Mouse (Mus musculus) common myeloid progenitor, adult 5-6 weeks (primary cell): ENCODE data around the gene Msrb3. TPM values are rescaled to one million over a fixed set of nuclear protein-coding genes. Genes with fewer than 3 reads are reported as not detected.
A peak's percentile ranks its signal among the peaks of the same experiment; 100 is the strongest.

Experiments
- ATAC-seq: replicated peaks from 2 replicates; pipeline ENCODE4 v1.8.0; 2016; ENCODE audit warnings: low read depth, mild to moderate bottlenecking, moderate TSS enrichment, inconsistent platforms; ENCODE audit not compliant: poor library complexity, severe bottlenecking
- total RNA-seq: library from RNA; stranded (forward); fragments of 200-1000, 187-1606 nt; gene quantifications from 2 replicates; pipeline ENCODE4 v1.2.3, GENCODE M21; 2017

Msrb3 gene
- total RNA-seq, 1 experiment from 2014 or later, result 4.8 TPM

DNA sequence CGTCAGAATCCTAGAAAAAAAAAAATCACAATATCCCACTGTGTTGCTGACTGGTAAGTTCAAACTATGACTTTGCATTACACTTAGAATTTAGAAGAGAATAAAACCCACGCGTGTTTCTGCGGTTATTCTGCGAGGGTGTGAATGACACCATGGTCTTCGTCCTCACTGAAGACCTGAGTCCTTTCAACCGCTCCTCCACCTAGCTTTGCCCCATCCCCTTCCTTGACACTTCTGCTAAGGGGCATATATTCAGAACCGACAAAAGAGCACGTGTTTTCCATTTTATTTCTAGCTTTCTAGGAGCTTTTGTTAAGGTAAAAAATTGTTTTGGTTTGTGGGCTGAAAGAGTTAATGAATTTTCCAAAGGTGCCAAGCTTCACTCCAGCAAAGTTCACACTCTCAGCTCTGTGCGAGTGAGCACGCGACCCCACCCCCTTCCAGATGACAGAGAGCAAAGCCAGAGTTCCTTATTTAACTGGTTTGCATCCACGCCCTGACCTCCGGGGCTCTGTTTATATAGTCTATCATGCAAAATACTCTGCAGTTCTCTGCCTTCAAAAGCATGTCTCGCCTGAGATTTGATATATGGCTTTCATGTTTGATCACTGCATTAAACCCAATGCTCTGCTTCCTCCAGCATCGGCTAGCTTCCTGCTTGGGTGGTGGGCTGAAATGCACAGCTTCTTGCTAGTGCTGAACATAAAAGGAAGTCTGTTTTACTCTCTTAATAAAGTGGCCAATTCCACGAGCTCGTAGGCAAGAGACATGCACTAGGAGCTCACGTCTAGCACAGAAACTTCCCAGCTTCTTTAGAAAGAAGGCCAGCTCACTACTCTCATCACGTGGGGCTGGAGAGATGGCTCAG, 77.2 kb downstream of the Msrb3 start:
- ATAC-seq, result peak; percentile 56

- ATAC-seq, result no peak
Observed at GRCm38 (mm10) chr10:120820781-120821300, 78.1 kb downstream of the Msrb3 start.

DNA sequence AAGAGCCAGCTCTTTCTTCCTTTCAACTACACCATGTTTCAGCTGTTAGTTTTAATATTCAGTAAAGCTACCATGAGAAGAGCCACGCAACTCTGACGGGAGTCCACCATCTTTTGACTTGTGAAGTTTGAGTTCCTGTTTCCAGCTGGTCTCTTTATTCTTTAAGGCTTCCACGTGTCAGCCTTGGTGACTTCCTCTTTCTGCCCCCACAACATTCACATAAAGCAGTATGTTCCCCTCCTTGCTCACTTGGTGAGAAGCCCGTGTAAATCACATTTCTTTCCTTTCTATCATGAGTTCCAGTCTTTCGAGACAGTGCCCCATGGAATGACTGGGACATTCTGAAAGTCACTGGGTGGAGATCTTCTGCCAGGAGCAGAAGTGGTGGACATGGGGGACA, 83.6 kb downstream of the Msrb3 start:
- peak; percentile 88 for ATAC-seq

- peak; percentile 48 for ATAC-seq
Observed at GRCm38 (mm10) chr10:120811796-120812443, 87.0 kb downstream of the Msrb3 start.

DNA sequence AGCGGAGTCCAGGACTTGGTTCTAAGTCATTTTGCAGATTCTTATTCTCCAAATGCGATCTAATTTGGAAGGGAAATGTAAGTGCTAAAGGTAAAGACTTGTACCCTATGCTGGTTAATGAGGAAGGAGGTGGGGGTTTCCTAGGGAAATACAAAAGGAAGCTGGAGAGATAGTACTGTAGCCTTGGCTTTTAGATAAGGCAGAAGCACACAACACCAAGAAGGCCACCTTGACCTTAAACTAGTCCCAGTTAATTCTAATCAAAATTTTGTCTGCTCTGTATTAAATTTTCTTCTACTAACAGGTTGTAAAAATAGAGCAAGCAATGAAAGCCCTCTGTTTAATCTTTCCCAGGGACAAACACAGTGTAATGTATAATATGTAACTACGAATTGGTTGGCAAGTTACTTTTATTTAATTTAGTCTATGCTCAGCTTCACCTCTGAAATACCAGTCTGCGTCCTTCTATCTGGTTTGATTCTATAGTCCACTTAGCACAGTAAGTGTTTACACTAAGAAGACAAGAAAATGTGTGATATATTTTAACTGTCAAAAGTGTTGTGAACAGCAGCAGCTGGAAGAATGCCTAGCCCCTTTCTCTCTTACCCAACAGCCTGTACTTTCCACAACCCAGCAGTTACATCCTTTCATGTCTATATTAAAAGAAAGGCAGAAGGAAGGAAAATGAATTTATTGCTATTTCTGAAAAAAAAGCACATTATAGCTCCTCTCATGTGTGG, 87.9 kb downstream of the Msrb3 start:
- no peak for ATAC-seq

GRCm38 (mm10) chr10:120810053-120810696, 88.7 kb downstream of the Msrb3 start:
- no peak for ATAC-seq

DNA sequence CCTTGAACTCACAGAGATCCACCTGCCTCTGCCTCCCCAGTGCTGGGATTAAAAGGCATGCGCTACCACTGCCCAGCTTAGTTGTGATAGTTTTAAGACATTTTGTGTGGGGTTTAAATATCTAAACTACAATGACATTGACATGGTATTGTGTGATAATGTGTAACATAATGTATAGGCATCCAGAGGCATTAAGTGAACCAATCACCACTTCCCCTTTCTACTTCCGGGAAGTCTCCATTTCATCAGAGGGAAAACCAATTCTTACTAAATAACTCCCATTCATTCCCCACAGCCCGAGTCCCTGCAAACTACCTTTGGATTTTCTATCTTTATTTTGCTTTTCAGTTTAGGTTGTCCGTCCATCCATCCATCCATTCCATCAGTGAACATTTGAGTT, 90.7 kb downstream of the Msrb3 start:
- 0 out of 2 replicates have a peak, but pooled peaks have one; percentile 31 for ATAC-seq

DNA sequence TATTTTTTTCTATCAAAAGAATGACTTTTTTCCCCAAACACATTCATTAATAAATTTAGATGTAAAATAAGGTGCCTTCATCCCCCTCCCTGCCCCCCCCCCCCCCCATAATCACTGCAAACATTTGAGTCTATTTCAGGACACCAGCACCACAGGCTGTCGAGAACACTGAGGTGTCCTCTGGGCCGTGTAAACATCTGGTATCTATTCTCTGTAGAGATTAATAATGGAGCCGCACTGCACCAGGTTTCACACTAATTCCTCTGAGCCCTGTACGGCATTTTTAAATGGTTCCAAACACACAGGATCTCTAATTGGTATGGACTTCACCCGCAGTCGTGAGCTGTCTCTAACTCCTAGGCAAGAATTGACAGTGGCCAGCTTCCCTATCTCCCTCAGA, 97.8 kb downstream of the Msrb3 start:
- ATAC-seq, result no peak

DNA sequence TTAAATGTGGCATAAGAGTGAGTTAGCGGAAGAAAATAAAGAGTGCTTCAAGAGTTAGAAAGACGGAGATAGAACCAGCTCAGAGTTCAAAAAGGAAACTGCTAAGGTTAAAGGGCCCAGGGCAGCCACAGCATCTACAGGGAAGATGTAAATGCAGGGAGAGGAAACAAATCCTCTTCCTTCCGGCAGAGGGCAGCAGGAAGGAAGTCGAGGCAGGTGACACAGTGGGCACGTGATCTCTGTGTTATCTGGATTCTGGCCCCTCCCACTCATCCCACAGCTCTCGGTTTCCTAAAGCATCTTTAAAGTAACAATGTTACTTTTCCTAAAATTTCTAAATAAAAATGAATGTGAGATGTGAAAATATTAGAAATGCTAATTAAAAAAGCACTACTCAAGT, 99.4 kb downstream of the Msrb3 start:
- ATAC-seq, result no peak

- ATAC-seq, result peak; percentile 62; the same call in 1 of the 2 replicates
Observed at GRCm38 (mm10) chr10:120796749-120797148, 102.2 kb downstream of the Msrb3 start.

- no peak for ATAC-seq
Observed at GRCm38 (mm10) chr10:120794391-120794817, 104.5 kb downstream of the Msrb3 start.

DNA sequence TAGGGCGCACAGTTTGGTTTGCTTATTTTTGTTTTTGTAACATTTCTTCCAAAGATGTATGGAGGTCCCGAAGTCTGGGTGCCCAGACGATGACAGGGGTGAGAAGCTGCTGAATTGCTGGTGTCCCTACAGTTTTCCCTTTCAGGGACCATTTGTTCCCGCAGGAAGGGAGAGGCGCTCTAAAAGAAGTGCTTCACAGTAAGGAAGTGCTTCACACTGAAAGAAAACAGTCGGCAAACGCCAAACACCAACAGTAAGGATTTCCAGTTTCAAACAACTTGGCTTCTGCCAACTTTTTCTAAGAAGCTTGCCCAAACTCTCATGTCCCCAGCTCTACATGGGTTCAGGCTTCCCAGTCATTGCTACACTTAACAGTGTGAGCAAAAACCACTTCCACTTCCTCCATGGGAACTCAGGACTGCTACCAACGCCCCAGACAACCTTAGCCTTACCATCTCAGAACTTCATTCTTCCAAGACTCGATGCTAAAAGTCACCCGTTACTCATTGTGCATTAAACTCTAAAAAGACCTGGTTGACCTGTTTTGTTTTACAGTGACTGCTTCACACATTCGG, 106.6 kb downstream of the Msrb3 start:
- ATAC-seq, result peak; percentile 77

DNA sequence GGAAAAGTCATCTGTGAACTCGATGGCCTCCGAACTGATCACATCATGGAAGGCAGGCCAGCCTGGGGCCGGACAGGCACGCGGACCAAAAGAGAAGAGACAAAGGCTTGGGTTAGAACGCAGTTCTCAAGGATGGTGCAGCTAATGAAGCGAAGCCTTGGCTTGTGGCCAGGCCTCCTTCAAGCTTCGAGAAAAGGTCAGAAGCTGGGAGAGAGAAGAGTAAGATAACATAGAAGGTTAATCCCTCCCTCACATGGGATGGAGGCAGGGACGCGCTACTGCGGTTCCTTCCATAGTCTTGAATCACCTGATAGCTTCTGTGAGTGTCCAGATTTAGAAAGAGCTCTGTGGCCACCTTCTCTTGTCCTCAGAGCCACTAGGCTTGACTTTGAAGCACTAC, 107.5 kb downstream of the Msrb3 start:
- no peak for ATAC-seq

DNA sequence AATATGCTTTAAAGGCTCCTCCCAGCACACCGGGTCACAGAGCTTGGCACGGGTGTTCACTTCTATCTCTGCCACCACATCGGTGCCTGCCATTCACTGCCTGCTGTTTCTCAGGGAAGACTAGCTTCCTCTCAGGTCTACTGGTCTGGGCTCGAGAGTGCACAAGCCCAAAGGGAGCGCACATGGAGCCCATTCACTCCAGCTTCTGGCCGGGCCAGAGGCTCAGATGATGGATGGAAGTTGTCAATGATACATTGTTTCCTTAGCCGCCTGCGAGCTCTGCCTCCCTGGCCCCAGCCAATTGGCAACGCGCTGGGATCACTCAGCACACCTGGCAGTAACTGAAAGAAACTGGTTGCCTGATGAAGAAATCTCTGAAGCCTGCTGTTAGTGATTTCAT, 111.7 kb downstream of the Msrb3 start:
- no peak for ATAC-seq

DNA sequence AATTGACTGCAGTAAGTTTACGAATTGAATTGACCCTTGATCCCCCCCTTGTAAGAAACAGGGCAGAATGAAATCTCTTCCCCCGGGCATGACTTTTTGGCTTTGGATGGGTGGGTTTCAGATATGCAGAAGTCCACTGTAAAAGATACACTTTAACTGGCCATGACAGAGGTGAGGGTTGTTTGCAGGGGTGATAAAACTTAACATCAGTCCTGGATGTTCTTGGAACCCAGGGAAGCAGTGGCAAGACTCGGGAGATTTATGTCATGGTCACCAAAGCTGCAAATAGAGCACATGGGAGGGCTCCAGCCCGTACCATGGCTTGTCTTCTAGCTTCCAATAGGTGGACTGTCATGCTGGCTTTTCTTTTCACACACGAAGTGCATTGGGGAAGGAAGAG, 114.4 kb downstream of the Msrb3 start:
- no peak for ATAC-seq

- ATAC-seq, result no peak
Observed at GRCm38 (mm10) chr10:120783393-120783792, 115.5 kb downstream of the Msrb3 start.

DNA sequence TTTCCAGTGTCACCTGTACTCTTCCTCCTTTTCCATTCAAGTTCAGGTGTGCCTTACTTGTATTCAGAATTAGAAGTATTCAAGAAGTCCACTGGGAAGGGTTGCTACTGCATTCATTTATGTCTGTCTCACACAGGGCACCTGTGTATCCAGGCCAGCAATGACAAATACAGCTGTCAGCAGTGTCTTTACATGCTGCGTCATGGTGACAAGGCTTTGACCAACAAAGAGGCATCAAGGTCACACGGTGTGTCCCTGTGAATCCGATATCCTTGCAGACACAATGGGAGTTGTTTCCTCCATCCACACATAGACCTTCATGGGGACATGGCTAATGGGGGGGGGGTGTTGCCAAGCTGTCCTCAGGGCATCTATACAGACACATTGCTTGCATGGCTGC, 121.4 kb downstream of the Msrb3 start:
- ATAC-seq, result no peak

DNA sequence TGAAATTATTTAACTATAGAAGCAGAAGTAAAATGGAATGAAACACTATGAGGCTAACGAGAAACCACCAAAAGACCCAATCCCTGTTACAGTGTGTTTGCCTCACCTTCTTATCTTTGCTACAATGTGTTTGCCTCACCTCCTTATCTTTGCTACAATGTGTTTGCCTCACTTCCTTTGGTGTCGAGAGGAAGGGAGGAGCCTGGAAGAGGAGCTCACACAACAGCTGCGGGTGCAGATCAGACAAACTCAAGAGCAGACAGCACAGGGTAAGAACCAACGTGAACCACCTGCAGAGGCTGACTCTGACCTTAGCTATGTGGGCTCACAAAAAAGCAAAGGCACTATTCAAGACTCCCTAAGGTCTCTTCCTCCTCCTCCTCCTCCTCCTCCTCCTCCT, 123.5 kb downstream of the Msrb3 start:
- peak; percentile 96 for ATAC-seq

DNA sequence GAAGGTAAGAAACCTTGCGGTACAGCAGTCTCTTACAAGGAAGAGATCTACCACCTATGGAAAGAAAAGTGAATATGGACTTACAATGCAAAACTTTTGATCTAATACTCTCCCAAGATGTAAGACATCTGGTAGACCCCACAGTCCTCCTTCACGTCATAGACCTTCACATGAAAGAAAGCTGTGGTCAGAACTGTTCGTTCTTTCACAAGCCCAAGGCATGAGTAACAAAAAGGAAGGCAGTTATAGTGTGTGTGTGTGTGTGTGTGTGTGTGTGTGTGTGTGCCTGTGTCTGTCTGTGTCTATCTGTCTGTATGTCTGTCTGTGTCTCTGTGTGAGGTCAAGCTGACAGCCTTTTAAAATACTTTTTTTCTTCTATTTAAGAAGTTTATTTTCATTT, 131.5 kb downstream of the Msrb3 start:
- no peak for ATAC-seq

GRCm38 (mm10) chr10:120765398-120765797, 133.5 kb downstream of the Msrb3 start:
- no peak for ATAC-seq
